Mouse (Mus musculus) mesoderm, embryonic 11.5 days (tissue): ENCODE measurements around the gene Nav1.

Experiments used
- DNase-seq: peaks from one replicate; pipeline ENCODE4 v3.0.0-alpha.2; 2012; ENCODE audit warnings: low read depth, low spot score

Gene Nav1

DNA sequence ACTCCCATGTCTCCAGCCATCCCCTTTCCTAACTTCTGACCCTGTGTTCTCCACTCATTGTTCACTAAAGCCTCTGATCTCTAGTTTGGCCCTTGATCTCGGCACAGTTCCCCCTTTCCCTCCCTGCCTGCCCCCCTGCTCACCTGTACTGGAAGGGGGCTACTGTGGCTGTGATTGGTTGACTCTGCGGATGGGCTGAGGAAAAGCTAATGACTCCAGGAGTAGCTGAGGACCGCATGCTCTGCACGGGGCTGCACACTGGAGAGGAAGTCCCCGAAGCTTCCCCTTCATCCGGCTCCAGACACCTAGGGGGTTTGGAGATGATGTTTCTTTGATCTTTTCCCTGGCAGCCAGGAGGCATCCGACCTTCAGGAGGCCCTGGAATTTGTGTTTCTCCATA lies at the start of gene Nav1:
TSS of gene Nav1 (minus strand) at position 277 of the 400 bp plus-strand sequence.
- DNase-seq = no peak

- no peak for DNase-seq
These were observed 46.8 kb upstream of the Nav1 start for GRCm38 (mm10) chr1:135653909-135654308.

- DNase-seq = no peak
These were observed 38.5 kb upstream of the Nav1 start for GRCm38 (mm10) chr1:135645459-135646195.

GRCm38 (mm10) chr1:135644110-135644509 lies 37.0 kb upstream of the Nav1 start:
- DNase-seq = no peak

DNA sequence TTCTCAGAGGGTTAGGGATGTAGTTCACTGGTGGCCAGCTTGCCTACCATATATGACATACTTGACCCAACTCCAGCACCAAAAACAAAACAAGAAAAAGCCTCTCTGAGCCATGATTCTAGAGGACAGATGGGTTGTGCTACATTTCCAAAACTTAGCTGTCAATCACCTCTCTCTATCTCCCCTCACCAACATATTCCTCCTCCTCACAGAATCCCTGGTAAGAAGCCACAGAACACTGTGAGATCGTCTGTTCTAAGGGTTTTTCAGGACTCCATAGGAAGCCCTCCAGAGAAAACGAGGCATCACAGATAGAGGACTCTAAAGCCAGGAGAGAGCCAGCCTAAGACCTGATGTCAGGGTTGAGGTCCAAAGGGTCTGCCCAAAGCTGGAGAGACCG lies 36.6 kb upstream of the Nav1 start:
- no peak for DNase-seq

DNA sequence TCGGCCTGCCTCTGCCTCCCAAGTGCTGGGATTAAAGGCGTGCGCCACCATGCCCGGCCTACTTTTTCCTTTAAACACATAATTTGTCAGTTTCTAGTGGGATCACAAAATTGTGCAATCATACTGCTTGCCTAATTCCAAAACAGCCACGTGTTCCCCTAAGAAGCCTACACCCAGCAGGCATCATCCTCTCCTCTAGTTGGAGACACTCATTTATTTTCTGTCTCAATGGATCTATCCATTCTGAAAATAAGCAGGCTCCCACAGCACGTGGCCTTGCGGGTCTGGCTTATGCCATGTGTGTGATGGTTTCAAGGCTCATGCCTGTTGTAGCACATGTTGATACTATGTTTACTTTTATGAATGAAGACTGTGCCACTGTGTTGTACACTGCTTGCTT lies 32.8 kb upstream of the Nav1 start:
- DNase-seq = no peak

GRCm38 (mm10) chr1:135639093-135639492 lies 32.0 kb upstream of the Nav1 start:
- no peak for DNase-seq

- no peak for DNase-seq
These were observed 30.5 kb upstream of the Nav1 start for GRCm38 (mm10) chr1:135637574-135638008.

DNA sequence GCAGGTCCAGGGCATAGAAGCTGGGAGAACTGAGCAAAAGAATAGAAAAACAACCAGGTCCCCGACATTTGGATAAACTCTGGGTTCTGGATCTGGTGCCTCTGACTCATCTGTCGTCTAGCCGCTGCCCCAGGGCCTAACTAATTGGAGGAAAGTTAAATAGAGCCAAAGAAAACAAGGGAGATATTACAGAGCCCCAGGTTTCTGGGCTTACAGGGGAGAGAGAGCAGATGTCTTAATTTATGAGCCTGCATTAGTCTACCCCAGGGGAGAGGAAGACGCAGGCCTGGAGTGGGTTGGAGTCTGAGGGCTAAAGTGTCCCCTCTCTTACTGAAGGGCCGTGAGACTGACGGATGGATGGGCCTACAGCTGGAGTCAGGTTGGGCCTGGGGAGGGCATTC lies 29.0 kb upstream of the Nav1 start:
- no peak for DNase-seq

DNA sequence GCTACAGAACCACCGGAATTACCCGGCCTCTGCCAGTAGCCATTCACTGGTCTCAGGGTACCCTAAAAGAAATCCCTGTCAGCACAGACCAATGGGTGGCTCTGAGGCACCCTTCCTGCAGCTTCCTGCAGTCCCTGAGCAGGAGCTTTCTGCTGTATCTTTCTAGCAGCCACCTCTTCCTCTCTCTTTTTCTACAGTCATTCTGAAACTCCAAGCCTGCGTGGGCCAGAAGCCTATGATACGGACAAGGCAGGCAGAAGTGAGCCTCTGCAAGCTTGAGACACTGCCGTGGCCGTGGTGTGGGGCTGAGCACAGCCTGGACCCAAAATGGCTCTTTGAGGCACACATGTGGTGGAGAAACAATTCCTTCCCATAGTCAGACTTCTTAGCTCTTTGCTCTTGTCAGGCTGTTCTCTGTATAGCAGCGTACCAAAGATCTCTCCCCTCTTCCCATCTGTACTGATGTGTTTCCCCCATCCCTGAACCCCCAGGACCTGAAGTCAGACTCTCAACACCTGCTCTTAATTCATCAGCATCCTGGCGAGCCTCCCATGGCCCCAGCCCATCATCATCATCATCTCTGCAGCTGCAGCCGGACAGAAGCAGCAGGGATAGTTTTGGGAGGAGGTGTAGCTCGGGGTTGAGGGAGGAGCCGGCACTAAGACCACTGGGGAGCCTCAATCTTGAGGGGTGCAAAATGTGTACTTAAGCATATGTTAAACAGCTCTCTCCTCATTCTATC lies 28.4 kb upstream of the Nav1 start:
- DNase-seq = no peak

DNA sequence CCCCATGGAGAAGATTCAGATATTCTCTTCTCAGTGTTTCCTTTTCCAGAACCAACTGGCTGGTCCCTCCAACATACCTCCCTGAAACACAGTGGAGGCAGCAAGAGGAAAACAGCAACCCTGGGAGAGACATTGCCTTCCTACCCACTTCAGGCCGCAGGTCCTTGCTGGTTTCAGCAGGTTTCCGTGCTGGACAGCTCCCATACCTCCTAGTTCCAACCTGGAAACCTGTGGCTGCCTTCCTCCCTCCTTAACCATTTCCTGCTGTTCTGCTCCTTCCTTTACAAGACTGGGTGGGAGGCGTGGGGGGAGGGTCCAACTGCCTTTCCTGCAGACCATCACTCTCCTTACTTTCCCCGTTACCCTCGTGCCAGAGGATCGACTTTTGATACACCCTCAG lies 27.7 kb upstream of the Nav1 start:
- DNase-seq = peak; percentile 81

- no peak for DNase-seq
These were observed 26.8 kb upstream of the Nav1 start for GRCm38 (mm10) chr1:135633884-135634283.

DNA sequence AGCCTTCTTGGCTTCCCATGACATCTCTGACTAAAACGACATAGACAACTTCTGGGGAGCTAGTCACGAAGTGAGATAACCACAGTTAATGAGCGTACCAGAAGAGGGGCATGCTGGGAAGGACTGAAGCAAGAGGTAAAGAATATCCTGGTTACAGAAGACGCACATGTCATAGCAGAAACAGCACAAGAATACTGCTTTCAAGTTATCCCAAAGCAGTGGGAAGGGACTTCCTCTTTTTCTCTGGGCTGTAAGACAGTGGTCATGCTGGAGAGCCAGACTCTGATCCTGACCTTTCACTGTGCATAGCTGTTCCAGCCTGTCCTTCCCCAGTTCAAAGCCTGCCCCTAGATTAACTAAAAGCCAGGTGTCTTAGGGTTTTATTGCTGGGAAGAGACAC lies 26.4 kb upstream of the Nav1 start:
- no peak for DNase-seq

DNA sequence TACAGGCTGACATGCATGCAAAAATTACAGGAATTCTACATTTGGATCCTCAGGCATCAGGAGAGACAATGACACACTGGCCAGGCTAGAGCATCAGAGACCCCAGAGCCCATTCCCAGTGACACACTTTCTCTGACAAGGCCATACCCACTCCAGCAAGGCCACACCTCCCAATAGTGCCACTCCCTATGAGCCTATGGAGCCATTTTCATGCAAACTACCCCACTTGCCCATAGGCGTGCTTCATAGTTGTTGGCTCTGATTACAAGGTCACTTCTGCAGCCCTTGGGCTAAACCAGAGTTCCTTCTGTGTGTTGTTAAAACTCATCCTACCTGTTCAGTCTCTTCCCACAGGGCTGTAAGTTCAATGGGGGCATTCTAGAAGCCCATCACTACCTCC lies 25.1 kb upstream of the Nav1 start:
- no peak for DNase-seq

DNA sequence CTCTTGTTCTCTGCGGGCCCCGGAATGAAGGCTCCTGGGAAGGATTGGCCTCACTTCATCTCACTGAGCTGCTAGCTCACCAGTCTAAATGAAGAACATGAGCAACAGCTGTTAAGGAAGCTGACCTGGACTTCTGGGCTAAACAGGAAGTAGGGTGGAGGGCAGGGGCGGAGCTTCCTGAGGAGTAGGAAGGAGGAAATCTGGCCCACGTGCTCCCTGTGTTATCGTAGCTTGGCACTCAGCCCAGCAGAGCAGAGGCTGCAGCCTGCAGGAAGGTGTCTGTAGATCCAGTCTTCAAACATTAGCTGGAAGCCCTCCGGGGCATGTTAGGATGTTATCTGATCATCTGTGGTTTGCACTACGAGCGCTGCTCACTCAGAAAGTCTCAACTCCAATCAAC lies 24.4 kb upstream of the Nav1 start:
- peak; percentile 35 for DNase-seq

- no peak for DNase-seq
These were observed 22.8 kb upstream of the Nav1 start for GRCm38 (mm10) chr1:135629846-135630245.

DNA sequence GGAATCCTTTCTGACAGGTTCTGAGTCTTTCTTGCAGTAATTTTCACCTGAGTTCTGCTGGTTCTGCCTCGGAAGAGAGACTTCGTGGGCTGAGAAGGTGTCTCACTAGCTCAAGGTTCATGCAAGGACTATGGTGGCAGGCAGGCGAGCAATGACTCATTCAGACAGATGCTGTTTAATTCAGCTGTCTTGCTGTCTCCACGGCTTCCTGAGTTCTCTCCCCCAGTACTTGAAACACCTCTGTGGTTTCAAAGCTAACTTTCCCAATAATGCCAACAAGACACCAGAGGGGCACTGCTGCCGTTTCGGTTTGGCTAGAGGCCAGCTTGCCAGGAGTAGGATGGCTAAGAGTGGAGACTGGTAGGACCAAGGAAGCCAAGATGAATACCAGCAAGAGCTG lies 19.1 kb upstream of the Nav1 start:
- DNase-seq = no peak

GRCm38 (mm10) chr1:135625741-135626140 lies 18.6 kb upstream of the Nav1 start:
- no peak for DNase-seq

DNA sequence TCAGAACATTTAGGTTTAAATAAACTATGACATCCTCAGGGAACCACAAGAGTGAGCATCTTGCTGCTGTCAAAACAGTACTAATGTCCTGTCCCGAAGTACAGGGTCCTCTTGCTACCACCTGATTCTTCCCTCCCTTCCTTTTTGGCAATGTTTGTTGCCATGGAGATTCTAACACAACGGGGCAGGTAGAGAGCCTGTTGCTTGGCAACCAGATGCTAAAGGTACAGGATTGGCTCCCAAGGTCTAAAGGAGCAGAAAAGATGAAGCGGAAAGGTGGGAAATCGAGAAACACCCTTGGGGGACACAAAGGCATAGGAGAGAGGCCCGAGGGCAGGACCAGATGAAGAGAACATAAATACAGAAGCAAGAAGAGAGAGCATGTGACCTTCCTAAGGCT lies 17.6 kb upstream of the Nav1 start:
- DNase-seq = no peak

DNA sequence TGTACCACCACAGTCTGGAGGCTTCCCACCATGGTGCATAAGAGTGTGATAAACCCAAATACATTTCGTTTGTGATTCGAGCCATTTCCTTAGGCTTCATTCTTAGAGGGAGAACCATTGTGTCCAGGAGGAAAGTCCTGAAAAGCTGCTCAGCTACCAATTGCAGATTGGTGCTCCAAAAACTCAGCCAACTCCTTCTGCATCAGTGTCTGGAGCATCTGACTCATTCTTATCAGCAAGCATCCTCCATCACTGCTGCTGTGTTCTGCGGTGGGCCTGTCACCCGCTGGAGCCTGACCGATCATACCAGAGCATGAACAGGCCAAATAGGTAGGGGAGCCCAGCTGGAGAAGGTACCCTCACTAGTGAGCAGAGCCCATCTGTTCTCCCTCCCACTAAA lies 16.0 kb upstream of the Nav1 start:
- no peak for DNase-seq

DNA sequence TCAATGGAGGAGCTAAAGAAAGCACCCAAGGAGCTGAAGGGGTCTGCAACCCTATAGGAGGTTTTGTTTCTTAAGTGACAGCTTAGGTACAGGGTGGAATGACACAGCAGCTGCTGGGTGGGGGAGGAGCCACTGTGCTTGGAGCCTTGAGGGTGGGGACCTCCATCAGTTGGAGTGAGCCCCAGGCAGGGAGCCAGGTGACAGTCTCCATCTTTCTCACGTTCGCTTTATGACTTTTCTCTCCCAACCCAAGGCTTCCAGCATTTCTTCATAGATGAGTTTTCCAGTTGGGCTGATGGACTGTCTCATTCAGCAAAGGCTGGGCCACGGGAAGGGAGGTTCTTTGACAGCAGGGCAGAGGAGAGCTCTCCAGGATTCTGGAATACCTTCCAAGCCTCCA lies 14.2 kb upstream of the Nav1 start:
- DNase-seq = no peak

- DNase-seq = peak; percentile 45
These were observed 12.9 kb upstream of the Nav1 start for GRCm38 (mm10) chr1:135619932-135620391.

DNA sequence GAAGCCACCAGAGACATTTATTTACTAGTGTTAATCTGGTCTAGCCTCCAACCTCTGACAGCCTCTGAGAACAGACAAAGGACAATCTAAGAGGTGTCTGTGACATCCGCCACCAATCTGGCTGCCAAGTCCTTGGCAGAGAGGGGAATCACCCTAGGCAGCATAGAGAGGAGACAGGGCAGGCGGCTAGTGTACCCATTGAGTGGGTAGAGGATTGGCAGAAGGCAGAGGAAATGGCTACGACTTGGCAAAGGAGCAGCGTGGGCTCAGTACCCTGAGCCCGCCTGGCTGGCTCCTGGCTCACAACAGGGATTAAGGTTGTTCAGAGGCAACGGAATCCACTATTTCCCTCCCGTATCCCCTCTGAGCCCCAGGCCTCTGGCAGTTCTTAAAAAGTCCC lies 12.0 kb upstream of the Nav1 start:
- DNase-seq = no peak
